Mouse (Mus musculus): ENCODE results near the gene Cep44. TPM values are rescaled to one million over a fixed set of nuclear protein-coding genes. Genes with fewer than 3 reads are reported as not detected.

Gene Cep44
- total RNA-seq (2012; rRNA removed) (22.7 and 28.0 TPM in 2 replicates), polyA plus RNA-seq (2012; ENCODE audit: insufficient read depth in 1 of 2, insufficient read length in 2 of 2, low read depth in 1 of 2, low replicate concordance in 2 of 2, missing spikeins in 1 of 2) (10 to 100 TPM in 1 of 2 experiments, not detected in 1; 18.6 TPM)

- Histone ChIP-seq H3K79me2 (ENCODE audit: control insufficient read depth, insufficient read depth, low read length, poor library complexity) (peaks cover 19% of the 10 kb centered on the region), H3K27me3 (ENCODE audit: control insufficient read depth in 1 of 2, insufficient read depth in 2 of 2, low read length in 2 of 2) (no peaks in the 10 kb centered on the region), H3K4me3 (ENCODE audit: control insufficient read depth in 1 of 2, insufficient read depth in 1 of 2, low read depth in 2 of 2, low read length in 2 of 2) (peak within 1 kb of the TSS; percentile 86 to 90), H3K9ac (ENCODE audit: control insufficient read depth, low read depth, low read length, poor library complexity, severe bottlenecking) (peak within 1 kb of the TSS; percentile 99), H3K36me3 (ENCODE audit: control insufficient read depth in 1 of 2, insufficient read depth in 2 of 2, low read length in 2 of 2) (peaks cover 0 to 11% of the 10 kb centered on the region in 2 experiments; a peak in 2 of 4 replicates), H3K27ac (ENCODE audit: control insufficient read depth, low read depth, low read length) (peak within 1 kb of the TSS; percentile 94), H3K9me3 (replicated peaks; ENCODE audit: insufficient read depth, low read length) (no peaks in the 10 kb centered on the region), H3K4me1 (ENCODE audit: control insufficient read depth in 1 of 2, insufficient read depth in 2 of 2, low read length in 2 of 2) (peaks cover 0 to 3% of the 10 kb centered on the region in 2 experiments; a peak in 1 of 4 replicates)
- peak; percentile 91 for DNase-seq (ENCODE audit: low read depth, low spot score)
- TF ChIP-seq BHLHE40 (IDR thresholded peaks at IDR 0.05; ENCODE audit: borderline replicate concordance, low read depth, low read length) (peak; percentile 87), GABPA (IDR thresholded peaks at IDR 0.05; ENCODE audit: low read depth, low read length) (no peak), JUND (IDR thresholded peaks at IDR 0.05; ENCODE audit: low read depth, low read length) (no peak), RCOR1 (IDR thresholded peaks at IDR 0.05; ENCODE audit: low read depth, low read length) (no peak), SIN3A (IDR thresholded peaks at IDR 0.05; ENCODE audit: low read length) (peak; percentile 95), ELF1 (IDR thresholded peaks at IDR 0.05; ENCODE audit: low read depth, low read length) (peak; percentile 82; the same call in 1 of the 2 replicates), POLR2A (IDR thresholded peaks at IDR 0.05; ENCODE audit: control insufficient read depth in 1 of 2, insufficient read depth in 1 of 2, low read depth in 1 of 2, low read length in 2 of 2, poor library complexity in 1 of 2) (peak in 1 of 2 experiments; percentile 49; a peak in 1 of 4 replicates), MEF2A (IDR thresholded peaks at IDR 0.05; ENCODE audit: extremely low read depth, insufficient replicate concordance, low read depth, low read length, poor library complexity, severe bottlenecking) (no peak), ZC3H11A (IDR thresholded peaks at IDR 0.05; ENCODE audit: low read depth, low read length) (peak; percentile 100), MYB (IDR thresholded peaks at IDR 0.05; ENCODE audit: low read depth, low read length) (no peak), MYC (IDR thresholded peaks at IDR 0.05; ENCODE audit: low read depth, low read length) (peak; percentile 65), TBP (IDR thresholded peaks at IDR 0.05; ENCODE audit: low read depth, low read length) (peak; percentile 62), ZMIZ1 (IDR thresholded peaks at IDR 0.05; ENCODE audit: low read depth, low read length) (0 out of 2 replicates have a peak, but pooled peaks have one; percentile 12), HCFC1 (IDR thresholded peaks at IDR 0.05; ENCODE audit: low read depth, low read length) (peak; percentile 89), MAX (IDR thresholded peaks at IDR 0.05; ENCODE audit: low read length) (peak; percentile 55; the same call in 1 of the 2 replicates), POLR2AphosphoS2 (IDR thresholded peaks at IDR 0.05; ENCODE audit: low read length) (peak; percentile 57; the same call in 1 of the 2 replicates), E2F4 (IDR thresholded peaks at IDR 0.05; ENCODE audit: borderline replicate concordance, low read depth, low read length) (peak; percentile 26; the same call in 1 of the 2 replicates), ZKSCAN1 (IDR thresholded peaks at IDR 0.05; ENCODE audit: low read depth, low read length) (no peak), MXI1 (IDR thresholded peaks at IDR 0.05; ENCODE audit: low read depth, low read length) (peak; percentile 70; the same call in 1 of the 2 replicates), NELFE (IDR thresholded peaks at IDR 0.05; ENCODE audit: low read depth, low read length) (peak; percentile 39), TCF12 (IDR thresholded peaks at IDR 0.05; ENCODE audit: low read depth, low read length) (peak; percentile 6; the same call in 1 of the 2 replicates), CHD2 (IDR thresholded peaks at IDR 0.05; ENCODE audit: low read length) (0 out of 2 replicates have a peak, but pooled peaks have one; percentile 41)
These were observed at the start of gene Cep44, which contains the start of gene Fbxo8 for GRCm38 (mm10) chr8:56550558-56551360. Cep44 (minus strand) TSS chr8:56551047. Fbxo8 (plus strand) TSS chr8:56551090.
